Mouse (Mus musculus) midbrain, embryonic 13.5 days (tissue): ENCODE measurements around the gene Mto1. TPM values are rescaled to one million over a fixed set of nuclear protein-coding genes. Genes with fewer than 3 reads are reported as not detected.

ENCODE experiments used
- microRNA-seq: library from miRNA; unstranded; fragments of <30 nt; microRNA quantifications from one replicate; pipeline ENCODE4, GENCODE M21; 2016
- polyA plus RNA-seq: library from polyadenylated mRNA; unstranded; fragments of >200 nt; fragmentation: Nextera tagmentation; extraction: Ambion mirVana; gene quantifications from 2 replicates; pipeline ENCODE4 v1.2.1, GENCODE M21; 2015

Mto1 gene
- polyA plus RNA-seq, 1 experiment from 2014 or later: 26.3 TPM

Small RNA genes lying within 50 kb of the gene (microRNA-seq; reads per million reads assigned to microRNA genes)
- not detected for gene Gm26377

Other genes with a start within 250 kb of the Mto1 start
- gene Gsta1, start 217.6 kb upstream of the Mto1 start, polyA plus RNA-seq: not detected in 2 replicates
- not detected in 2 replicates for gene Gm3776, start 191.1 kb upstream of the Mto1 start, polyA plus RNA-seq
- not detected in 2 replicates for gene Gm10639, start 158.3 kb upstream of the Mto1 start, polyA plus RNA-seq
- not detected in 2 replicates for gene Omt2a, start 133.4 kb upstream of the Mto1 start, polyA plus RNA-seq
- not detected in 2 replicates for gene Omt2b, start 120.6 kb upstream of the Mto1 start, polyA plus RNA-seq
- not detected in 2 replicates for gene Gsta2, start 92.4 kb upstream of the Mto1 start, polyA plus RNA-seq
- gene Dppa5a, start 80.0 kb upstream of the Mto1 start, polyA plus RNA-seq: 1.8 and 2.0 TPM in 2 replicates
- 5.4 and 5.5 TPM in 2 replicates for gene Ooep, start 69.5 kb upstream of the Mto1 start, polyA plus RNA-seq
- 0.28 and 0.31 TPM in 2 replicates for gene Ddx43, start 52.4 kb upstream of the Mto1 start, polyA plus RNA-seq
- gene Cgas, start 5.0 kb upstream of the Mto1 start, polyA plus RNA-seq: 0.46 and 0.51 TPM in 2 replicates
- gene Gm17324, start 578 bp downstream of the Mto1 start, polyA plus RNA-seq: 0.58 and 1.0 TPM in 2 replicates
- gene Eef1a1, start 40.9 kb downstream of the Mto1 start, polyA plus RNA-seq: 3,693 and 3,771 TPM in 2 replicates
- 16.3 and 17.2 TPM in 2 replicates for gene Slc17a5, start 139.8 kb downstream of the Mto1 start, polyA plus RNA-seq
- gene Cd109, start 167.3 kb downstream of the Mto1 start, polyA plus RNA-seq: 1.4 and 1.5 TPM in 2 replicates